Mouse (Mus musculus) 3134 (cell line): ENCODE results near the gene Rnf43.

Experiments used
- DNase-seq: peaks from one replicate; pipeline ENCODE4 v3.0.0-alpha.2; 2011; ENCODE audit warnings: low spot score; ENCODE audit not compliant: insufficient read length; ENCODE audit errors: extremely low read depth

Rnf43 gene

GRCm38 (mm10) chr11:87743691-87744090, 81.2 kb downstream of the Rnf43 start:
- DNase-seq: no peak

- DNase-seq: no peak
Observed at GRCm38 (mm10) chr11:87744964-87745363, 82.4 kb downstream of the Rnf43 start.

GRCm38 (mm10) chr11:87745632-87746555, 83.4 kb downstream of the Rnf43 start:
- DNase-seq: no peak

GRCm38 (mm10) chr11:87747312-87747711, 84.8 kb downstream of the Rnf43 start:
- DNase-seq: no peak

- DNase-seq: no peak
Observed at GRCm38 (mm10) chr11:87747716-87748115, 85.2 kb downstream of the Rnf43 start.

GRCm38 (mm10) chr11:87748132-87749119, 85.9 kb downstream of the Rnf43 start:
- peak; percentile 75 for DNase-seq

GRCm38 (mm10) chr11:87749192-87750042, 86.9 kb downstream of the Rnf43 start:
- DNase-seq: peak; percentile 92

GRCm38 (mm10) chr11:87750043-87750421, 87.5 kb downstream of the Rnf43 start:
- no peak for DNase-seq

GRCm38 (mm10) chr11:87750521-87750920, 88.0 kb downstream of the Rnf43 start:
- DNase-seq: no peak

- no peak for DNase-seq
Observed at GRCm38 (mm10) chr11:87751031-87751430, 88.5 kb downstream of the Rnf43 start.

- DNase-seq: no peak
Observed at GRCm38 (mm10) chr11:87751491-87751966, 89.0 kb downstream of the Rnf43 start.

- no peak for DNase-seq
Observed at GRCm38 (mm10) chr11:87752307-87752706, 89.8 kb downstream of the Rnf43 start.

GRCm38 (mm10) chr11:87753255-87753654, 90.7 kb downstream of the Rnf43 start:
- no peak for DNase-seq

GRCm38 (mm10) chr11:87753891-87754501, 91.5 kb downstream of the Rnf43 start:
- no peak for DNase-seq

- no peak for DNase-seq
Observed at GRCm38 (mm10) chr11:87754603-87755002, 92.1 kb downstream of the Rnf43 start.

- DNase-seq: no peak
Observed at GRCm38 (mm10) chr11:87755360-87756017, 93.0 kb downstream of the Rnf43 start.

- DNase-seq: no peak
Observed at GRCm38 (mm10) chr11:87756251-87756820, 93.8 kb downstream of the Rnf43 start.

GRCm38 (mm10) chr11:87757001-87757954, 94.8 kb downstream of the Rnf43 start:
- DNase-seq: no peak
